Mouse (Mus musculus) kidney, postnatal 4 days (tissue): ENCODE data around the gene Spint1.
A peak's percentile ranks its signal among the peaks of the same experiment; 100 is the strongest.

Experiments used
- DNase-seq, 2 experiments: peaks; one replicate each; pipeline ENCODE4 v3.0.0; 2021; ENCODE audit warnings: mixed read lengths in 2 of 2

Gene Spint1

GRCm38 (mm10) chr2:119294411-119294810, 57.2 kb downstream of the Spint1 start:
- no peak for DNase-seq

GRCm38 (mm10) chr2:119296756-119297155, 59.6 kb downstream of the Spint1 start:
- DNase-seq: no peak

GRCm38 (mm10) chr2:119297506-119297905, 60.3 kb downstream of the Spint1 start:
- DNase-seq: no peak

- DNase-seq: peak; percentile 81 to 85
These were observed 61.2 kb downstream of the Spint1 start for GRCm38 (mm10) chr2:119298330-119298729.

- DNase-seq: no peak
These were observed 61.7 kb downstream of the Spint1 start for GRCm38 (mm10) chr2:119298839-119299238.
